Mouse (Mus musculus) midbrain, embryonic 10.5 days (tissue): ENCODE measurements at regions not wholly inside any gene's neighbourhood (a gene's known extent, or its start where the extent isn't known, plus 50 kb on each side); places are given as distances from the start of the nearest gene placed in this dataset.

Experiments used
- DNase-seq: peaks from one replicate; pipeline ENCODE4 v3.0.0-alpha.2; 2017; ENCODE audit warnings: low spot score
- H3K27ac ChIP-seq: fragments of 300-500 bp; sonication (generic); replicated peaks from 2 replicates; pipeline ENCODE4 v1.5.1; 2016; ENCODE audit warnings: mild to moderate bottlenecking
- H3K27me3 ChIP-seq: fragments of 300-500 bp; sonication (generic); 2 replicates; pipeline ENCODE4 v1.6.1; 2016; ENCODE audit warnings: low read depth, mild to moderate bottlenecking; ENCODE audit not compliant: poor library complexity, severe bottlenecking
- H3K36me3 ChIP-seq: fragments of 300-500 bp; sonication (generic); 2 replicates; pipeline ENCODE4 v1.6.1; 2016; ENCODE audit warnings: mild to moderate bottlenecking, moderate library complexity
- H3K4me1 ChIP-seq: fragments of 300-500 bp; sonication (generic); 2 replicates; pipeline ENCODE4 v1.6.1; 2016
- H3K4me3 ChIP-seq: fragments of 300-500 bp; sonication (generic); 2 replicates; pipeline ENCODE4 v1.5.1; 2016; ENCODE audit warnings: mild to moderate bottlenecking, moderate library complexity
- H3K9me3 ChIP-seq: fragments of 300-500 bp; sonication (generic); replicated peaks from 2 replicates; pipeline ENCODE4 v1.6.1; 2016; ENCODE audit warnings: mild to moderate bottlenecking
- WGBS: fragments of 180-500 bp; shearing (Covaris S2); methylation state at CpG from one replicate; pipeline ENCODE4 v1.1.7; 2016; 5-methylcytosine and 5-hydroxymethylcytosine counted together

DNA sequence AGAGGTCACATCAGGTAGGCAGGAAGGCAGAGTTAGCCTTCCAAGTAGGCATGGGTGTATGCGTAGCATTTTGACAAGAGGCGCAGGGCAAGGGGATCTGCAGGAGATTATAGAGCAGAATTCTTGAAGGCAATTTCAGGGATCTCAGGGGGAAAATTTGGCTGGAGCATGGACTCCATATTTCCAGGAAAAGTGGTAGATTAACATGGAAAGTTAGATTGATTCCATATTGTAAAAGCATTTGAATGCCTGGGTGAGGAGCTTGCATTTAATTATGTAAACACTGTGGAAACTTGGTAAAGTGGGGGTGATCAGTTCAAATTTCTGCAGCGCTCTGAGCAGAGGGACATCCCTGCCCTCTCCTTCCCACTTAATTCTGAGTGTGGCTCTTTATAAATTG lies 146.7 kb downstream of the Pax3 start:
- no peak overlapping the region for H3K27ac ChIP-seq
- H3K36me3 ChIP-seq, result no peaks in the 10 kb centered on the region

DNA sequence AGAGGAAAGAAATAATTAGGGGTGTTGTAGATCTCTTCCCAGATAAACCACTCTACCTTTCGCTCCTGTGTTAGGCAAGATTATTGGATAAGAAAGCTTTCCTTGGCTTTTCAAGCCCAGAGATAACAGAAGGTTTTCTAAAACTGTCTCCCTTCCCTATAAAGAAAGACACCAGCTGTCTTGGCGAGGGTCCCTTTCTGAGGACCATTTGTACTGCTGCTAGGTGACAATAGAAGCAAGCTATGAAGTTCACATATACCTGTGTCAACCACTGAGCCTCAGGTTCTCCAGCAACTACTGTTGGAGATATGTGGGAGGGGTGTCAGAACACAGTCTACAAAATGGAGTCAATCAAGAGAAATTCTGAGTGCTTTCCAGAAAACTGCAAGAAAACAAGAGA lies 164.6 kb downstream of the Pax3 start:
- DNase-seq, result no peak
- no peaks in the 10 kb centered on the region for H3K9me3 ChIP-seq
- no peaks in the 10 kb centered on the region for H3K36me3 ChIP-seq
- H3K27me3 ChIP-seq, result no peaks in the 10 kb centered on the region
- H3K4me1 ChIP-seq, result no peaks in the 10 kb centered on the region
- no peak overlapping the region for H3K4me3 ChIP-seq
- no peak overlapping the region for H3K27ac ChIP-seq
- WGBS, result 89% methylated on average over 2 of the region's 2 CpGs

More for the DNA sequence above, 146.7 kb downstream of the Pax3 start:
- no peak for DNase-seq
- H3K27me3 ChIP-seq, result no peaks in the 10 kb centered on the region
- WGBS, result 92% methylated on average over 3 of the region's 3 CpGs
- no peaks in the 10 kb centered on the region for H3K9me3 ChIP-seq
- no peaks in the 10 kb centered on the region for H3K4me1 ChIP-seq
- no peak overlapping the region for H3K4me3 ChIP-seq

DNA sequence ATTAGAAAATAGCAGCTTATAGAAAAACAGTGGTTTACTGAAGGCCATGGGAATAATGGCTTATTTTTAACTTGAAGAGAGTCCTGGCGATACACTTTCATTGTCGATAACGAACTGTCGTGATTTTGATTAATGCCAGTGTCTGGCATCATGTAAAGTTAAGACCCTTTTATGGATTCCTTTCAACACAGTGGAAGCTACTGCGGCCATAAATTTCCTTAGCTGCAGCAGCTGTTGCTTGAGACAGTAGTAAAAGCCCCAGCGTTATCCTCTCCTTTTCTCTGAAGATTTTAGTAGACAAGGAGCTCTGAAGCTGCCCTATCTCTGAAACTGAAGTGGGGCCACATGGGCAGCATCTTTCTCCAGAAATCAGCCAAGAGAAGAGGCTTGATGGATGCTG lies 175.2 kb downstream of the Pax3 start:
- 86% methylated on average over 6 of the region's 6 CpGs for WGBS
- Histone ChIP-seq H3K9me3 (no peaks in the 10 kb centered on the region), H3K27me3 (no peaks in the 10 kb centered on the region), H3K27ac (no peak overlapping the region), H3K4me3 (no peak overlapping the region), H3K4me1 (peaks cover 33% of the 10 kb centered on the region), H3K36me3 (no peaks in the 10 kb centered on the region)
- no peak for DNase-seq

DNA sequence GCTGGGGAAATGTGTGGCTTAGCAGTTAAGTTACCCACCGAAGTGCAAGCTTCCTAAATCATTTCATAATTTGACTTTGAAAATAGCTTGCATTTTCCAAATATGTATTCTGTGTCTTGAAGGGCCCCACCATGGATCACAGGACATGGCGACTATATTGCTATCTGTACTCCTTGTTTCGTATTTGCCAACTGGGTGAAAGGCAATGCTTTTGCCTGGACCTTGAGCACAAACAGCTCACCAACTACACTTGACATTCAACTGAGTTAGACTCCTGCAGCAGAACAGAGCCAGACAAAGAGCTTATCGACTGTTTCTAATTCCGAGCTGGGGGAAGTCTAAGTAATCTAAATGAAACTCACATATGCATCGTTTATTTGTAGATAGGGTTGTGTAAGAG lies 175.9 kb downstream of the Pax3 start:
- Histone ChIP-seq H3K9me3 (no peaks in the 10 kb centered on the region), H3K4me3 (no peak overlapping the region), H3K4me1 (peaks cover 41% of the 10 kb centered on the region), H3K36me3 (no peaks in the 10 kb centered on the region), H3K27me3 (no peaks in the 10 kb centered on the region), H3K27ac (no peak overlapping the region)
- DNase-seq, result no peak
- WGBS, result 90% methylated on average over 6 of the region's 6 CpGs

DNA sequence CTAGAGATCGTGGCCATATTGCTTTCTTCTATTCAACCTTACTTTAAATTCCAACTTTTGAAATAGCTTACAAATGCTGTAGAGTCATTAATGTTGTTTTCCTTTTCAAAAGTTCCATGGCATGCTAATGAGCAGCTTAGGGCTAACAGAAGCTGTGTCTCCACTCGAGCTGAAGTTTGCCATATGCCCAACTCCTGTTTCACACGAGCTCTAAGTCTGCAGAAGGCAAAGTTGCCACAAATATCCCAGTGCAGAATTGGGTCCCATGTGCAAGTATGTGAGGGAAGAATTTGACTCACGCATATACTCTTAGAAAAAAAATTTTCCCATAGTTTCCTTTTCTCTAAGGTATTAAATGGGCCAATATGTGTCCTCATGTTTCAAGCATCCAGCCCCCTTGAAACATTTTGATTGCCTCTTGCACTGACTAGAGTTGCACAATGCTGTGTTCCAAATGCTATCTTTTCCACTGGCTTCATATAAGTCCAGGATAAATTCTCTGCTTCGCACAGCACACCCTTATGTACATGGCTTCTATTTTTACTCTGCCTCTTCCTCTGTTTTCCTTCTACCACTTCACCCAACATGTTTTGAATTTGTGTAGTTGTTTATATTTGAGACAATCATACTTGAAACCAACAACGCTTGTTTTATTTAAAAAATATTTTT lies 178.9 kb downstream of the Pax3 start:
- H3K4me3 ChIP-seq, result no peak overlapping the region
- no peak for DNase-seq
- no peak overlapping the region for H3K27ac ChIP-seq
- H3K9me3 ChIP-seq, result no peaks in the 10 kb centered on the region
- peaks cover 54% of the 10 kb centered on the region for H3K4me1 ChIP-seq
- WGBS, result 86% methylated on average over 6 of the region's 6 CpGs
- peaks cover 9% of the 10 kb centered on the region; the same call in 1 of the 2 replicates for H3K27me3 ChIP-seq
- no peaks in the 10 kb centered on the region for H3K36me3 ChIP-seq

DNA sequence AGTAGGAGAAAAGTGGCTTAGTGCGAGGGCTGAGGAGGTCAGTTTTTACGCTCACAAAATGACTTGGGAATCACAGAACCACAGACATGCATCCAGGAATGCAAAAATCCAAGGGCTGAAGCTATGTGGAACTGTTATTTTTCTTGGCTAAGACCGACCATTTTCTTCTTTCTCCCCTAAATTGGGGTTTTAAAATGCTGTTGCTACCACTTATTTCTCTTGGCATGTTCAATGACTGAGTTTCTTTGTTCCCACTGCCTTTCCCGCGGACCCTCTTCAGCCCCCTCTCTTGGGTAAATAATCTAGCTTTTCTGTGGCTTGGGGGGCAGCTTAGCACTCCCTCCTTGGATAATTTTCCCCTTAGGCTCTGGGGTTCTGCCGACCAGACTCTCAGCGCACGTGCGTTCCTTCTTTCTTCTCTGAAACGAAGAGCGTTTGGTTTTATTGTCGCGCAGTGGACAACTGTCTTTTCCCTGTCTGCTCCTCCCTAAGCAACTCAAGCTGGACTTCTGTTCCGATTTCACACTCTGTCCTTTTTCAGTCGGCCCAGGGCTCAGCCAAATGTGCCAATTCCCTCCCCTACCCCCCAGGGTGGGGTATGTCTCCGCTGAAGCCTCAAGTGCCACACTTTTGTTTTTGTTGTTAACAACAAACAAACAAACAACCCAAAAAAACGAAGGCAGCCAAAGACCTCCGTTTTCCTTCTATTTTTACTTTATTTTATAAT lies 180.2 kb downstream of the Pax3 start:
- WGBS, result 52% methylated on average over 18 of the region's 18 CpGs
- no peak overlapping the region; the same call in 1 of the 2 replicates for H3K4me3 ChIP-seq
- H3K27ac ChIP-seq, result peak overlapping the region; percentile 76
- no peaks in the 10 kb centered on the region for H3K9me3 ChIP-seq
- H3K27me3 ChIP-seq, result peaks cover 13% of the 10 kb centered on the region; the same call in 1 of the 2 replicates
- H3K36me3 ChIP-seq, result no peaks in the 10 kb centered on the region
- peak; percentile 38 for DNase-seq
- peaks cover 45% of the 10 kb centered on the region for H3K4me1 ChIP-seq

GRCm38 (mm10) chr1:78015999-78016398 lies 180.9 kb downstream of the Pax3 start:
- Histone ChIP-seq H3K9me3 (no peaks in the 10 kb centered on the region), H3K27ac (no peak overlapping the region), H3K4me1 (peaks cover 38% of the 10 kb centered on the region), H3K4me3 (no peak overlapping the region), H3K27me3 (peaks cover 18% of the 10 kb centered on the region; the same call in 1 of the 2 replicates), H3K36me3 (no peaks in the 10 kb centered on the region)
- 54% methylated on average over 3 of the region's 3 CpGs for WGBS
- DNase-seq, result no peak

- peaks cover 38% of the 10 kb centered on the region for H3K4me1 ChIP-seq
- no peak overlapping the region for H3K4me3 ChIP-seq
- no peaks in the 10 kb centered on the region for H3K36me3 ChIP-seq
- peaks cover 26% of the 10 kb centered on the region for H3K27me3 ChIP-seq
- H3K27ac ChIP-seq, result no peak overlapping the region
- 17% methylated on average over 3 of the region's 3 CpGs for WGBS
- DNase-seq, result peak; percentile 38
- H3K9me3 ChIP-seq, result no peaks in the 10 kb centered on the region
Measured at GRCm38 (mm10) chr1:78013396-78013795, 183.5 kb downstream of the Pax3 start.

- Histone ChIP-seq H3K27me3 (peaks cover 30% of the 10 kb centered on the region), H3K36me3 (no peaks in the 10 kb centered on the region), H3K9me3 (no peaks in the 10 kb centered on the region), H3K4me1 (peaks cover 12% of the 10 kb centered on the region), H3K4me3 (no peak overlapping the region), H3K27ac (no peak overlapping the region)
- peak; percentile 53 for DNase-seq
- 48% methylated on average over 16 of the region's 16 CpGs for WGBS
Measured at GRCm38 (mm10) chr1:78008811-78009410, 188.0 kb downstream of the Pax3 start.

- Histone ChIP-seq H3K36me3 (no peaks in the 10 kb centered on the region), H3K27me3 (peaks cover 17% of the 10 kb centered on the region), H3K9me3 (no peaks in the 10 kb centered on the region), H3K4me3 (no peak overlapping the region), H3K4me1 (peaks cover 2% of the 10 kb centered on the region; the same call in 1 of the 2 replicates), H3K27ac (no peak overlapping the region)
- 91% methylated on average over 3 of the region's 3 CpGs for WGBS
- DNase-seq, result no peak
Measured at GRCm38 (mm10) chr1:78004376-78004775, 192.6 kb downstream of the Pax3 start.

- no peaks in the 10 kb centered on the region for H3K4me1 ChIP-seq
- H3K36me3 ChIP-seq, result no peaks in the 10 kb centered on the region
- H3K9me3 ChIP-seq, result no peaks in the 10 kb centered on the region
- no peak for DNase-seq
- H3K4me3 ChIP-seq, result no peak overlapping the region
- no peak overlapping the region for H3K27ac ChIP-seq
- H3K27me3 ChIP-seq, result no peaks in the 10 kb centered on the region
- WGBS, result 92% methylated on average over 3 of the region's 3 CpGs
Measured at GRCm38 (mm10) chr1:77998727-77999126, 198.2 kb downstream of the Pax3 start.

GRCm38 (mm10) chr1:77981528-77981927 lies 215.4 kb downstream of the Pax3 start:
- Histone ChIP-seq H3K27ac (no peak overlapping the region), H3K36me3 (no peaks in the 10 kb centered on the region), H3K27me3 (peaks cover 53% of the 10 kb centered on the region), H3K4me3 (no peak overlapping the region), H3K9me3 (no peaks in the 10 kb centered on the region), H3K4me1 (no peaks in the 10 kb centered on the region)
- whole genome bisulfite sequencing, result 87% methylated on average over 4 of the region's 4 CpGs
- no peak for DNase-seq

DNA sequence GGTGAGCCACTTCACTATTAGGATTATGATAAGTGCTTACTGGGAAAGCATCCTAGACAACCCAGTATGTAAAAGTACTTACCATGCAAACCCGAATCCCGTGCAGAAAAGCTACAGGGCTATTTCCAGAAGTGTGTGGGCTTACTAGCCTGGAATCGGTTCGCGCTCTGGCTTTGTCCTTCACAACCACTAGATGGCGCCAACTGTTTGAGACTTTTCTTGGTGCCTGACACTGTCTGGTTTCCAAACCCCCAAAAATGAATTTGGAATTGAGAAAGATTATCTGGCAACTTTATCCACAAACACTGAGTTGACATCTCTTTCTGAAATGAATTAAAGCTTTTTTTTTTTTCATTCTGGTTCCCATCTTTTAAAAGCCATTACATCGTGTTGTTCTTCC lies 218.2 kb downstream of the Pax3 start:
- peak; percentile 69 for DNase-seq
- Histone ChIP-seq H3K4me1 (no peaks in the 10 kb centered on the region), H3K4me3 (no peak overlapping the region), H3K9me3 (no peaks in the 10 kb centered on the region), H3K27ac (no peak overlapping the region), H3K27me3 (peaks cover 79% of the 10 kb centered on the region), H3K36me3 (no peaks in the 10 kb centered on the region)
- 10% methylated on average over 7 of the region's 7 CpGs for WGBS
